Mouse (Mus musculus) neural tube, embryonic 14.5 days (tissue): ENCODE measurements around the gene Olfr846. TPM values are rescaled to one million over a fixed set of nuclear protein-coding genes. Genes with fewer than 3 reads are reported as not detected.

Source experiments
- ATAC-seq: fragments of 200-750 bp; cut with Nextera tagmentation; 2 replicates; pipeline ENCODE4 v1.8.0; 2017; ENCODE audit warnings: low read depth, mild to moderate bottlenecking, moderate TSS enrichment, moderate library complexity
- H3K27ac ChIP-seq: fragments of 300-500 bp; sonication (generic); 2 replicates; pipeline ENCODE4 v1.5.1; 2014; ENCODE audit warnings: low read depth, mild to moderate bottlenecking, control low read depth, low read length, moderate library complexity, mixed read lengths
- H3K27me3 ChIP-seq: fragments of 300-500 bp; sonication (generic); 2 replicates; pipeline ENCODE4 v1.6.1; 2014; ENCODE audit warnings: low read length; ENCODE audit not compliant: control insufficient read depth, insufficient read depth
- H3K36me3 ChIP-seq: fragments of 300-500 bp; sonication (generic); 2 replicates; pipeline ENCODE4 v1.6.1; 2014; ENCODE audit warnings: low read length, mixed read lengths; ENCODE audit not compliant: control insufficient read depth, insufficient read depth
- H3K4me1 ChIP-seq: fragments of 300-500 bp; sonication (generic); 2 replicates; pipeline ENCODE4 v1.6.1; 2014; ENCODE audit warnings: low read length; ENCODE audit not compliant: control insufficient read depth, insufficient read depth
- H3K4me2 ChIP-seq: fragments of 300-500 bp; sonication (generic); 2 replicates; pipeline ENCODE4 v1.6.1; 2014; ENCODE audit warnings: mild to moderate bottlenecking, low read depth, low read length, control low read depth
- H3K4me3 ChIP-seq: fragments of 300-500 bp; sonication (generic); 2 replicates; pipeline ENCODE4 v1.5.1; 2014; ENCODE audit warnings: low read depth, low read length, control low read depth, mixed read lengths
- H3K9ac ChIP-seq: fragments of 300-500 bp; sonication (generic); replicated peaks from 2 replicates; pipeline ENCODE4 v1.6.1; 2014; ENCODE audit warnings: low read depth, mild to moderate bottlenecking, control low read depth, low read length, mixed read lengths
- H3K9me3 ChIP-seq: fragments of 300-500 bp; sonication (generic); 2 replicates; pipeline ENCODE4 v1.6.1; 2016; ENCODE audit warnings: low read length; ENCODE audit not compliant: control insufficient read depth
- WGBS: fragments of 180-500 bp; shearing (Covaris S2); extraction: QIAGEN DNeasy Blood & Tissue Kit; methylation state at CpG from one replicate; pipeline ENCODE4 v1.1.7; 2014; 5-methylcytosine and 5-hydroxymethylcytosine counted together
- polyA plus RNA-seq: library from polyadenylated mRNA; unstranded; fragments of >200 nt; fragmentation: Nextera tagmentation; extraction: Ambion mirVana; gene quantifications from 2 replicates; pipeline ENCODE4 v1.2.1, GENCODE M21; 2014

The Olfr846 gene
- not detected in 2 replicates for polyA plus RNA-seq

DNA sequence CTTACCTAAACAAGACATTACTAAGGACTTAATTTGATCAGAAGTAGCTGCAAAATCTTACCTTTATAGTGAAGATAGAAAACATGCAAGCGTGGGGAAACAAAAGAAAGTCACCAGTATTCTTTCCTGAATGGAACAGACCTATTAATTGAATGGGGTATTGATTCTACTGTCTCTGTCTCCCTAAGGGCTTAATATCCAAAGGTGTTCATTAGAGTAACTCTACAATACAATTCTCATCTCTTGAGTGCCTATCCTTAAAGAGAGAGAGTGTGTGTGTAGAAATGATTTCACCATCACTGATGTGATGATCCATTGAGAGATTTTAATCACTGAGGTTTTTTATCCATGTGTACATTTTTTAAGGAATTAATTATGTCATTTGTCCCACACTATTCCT is at the start of gene Olfr846:
Gene Olfr846, minus strand, starts transcription at position 101 of the 400 bp plus-strand sequence.
- no peak for ATAC-seq
- 57% methylated on average over 1 of the region's 1 CpGs for WGBS
- no peak within 1 kb of the TSS for H3K9ac ChIP-seq
- H3K4me3 ChIP-seq = no peak within 1 kb of the TSS
- no peak within 1 kb of the TSS for H3K27ac ChIP-seq
- no peaks in the 10 kb centered on the region for H3K36me3 ChIP-seq
- no peaks in the 10 kb centered on the region for H3K4me1 ChIP-seq
- no peak within 1 kb of the TSS for H3K4me2 ChIP-seq
- H3K9me3 ChIP-seq = no peaks in the 10 kb centered on the region
- no peaks in the 10 kb centered on the region for H3K27me3 ChIP-seq

DNA sequence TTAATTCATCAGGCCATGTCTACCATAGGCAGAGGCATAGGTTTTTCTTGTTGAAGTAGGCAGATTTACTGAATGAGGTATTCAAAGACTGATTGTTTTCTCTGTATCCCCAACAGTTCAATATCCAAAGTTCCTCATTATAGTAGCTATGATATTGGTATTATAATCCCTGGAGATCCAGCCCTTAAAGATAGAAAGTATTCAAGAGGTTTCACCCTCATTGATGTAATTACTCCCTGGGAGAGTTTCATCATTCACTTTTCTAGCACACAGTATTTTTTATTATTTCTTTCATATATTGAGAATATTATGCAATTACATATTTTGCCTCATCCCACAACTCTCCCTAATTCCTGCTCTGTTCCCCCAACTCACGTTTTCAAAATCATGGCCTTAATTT is 14.8 kb upstream of the Olfr846 start, which contains the start of gene Olfr847:
Gene Olfr847, minus strand, starts transcription at position 101 of the 400 bp plus-strand sequence.
- Histone ChIP-seq H3K4me2 (no peak within 1 kb of the TSS), H3K27ac (no peak within 1 kb of the TSS), H3K4me1 (no peaks in the 10 kb centered on the region), H3K4me3 (no peak within 1 kb of the TSS), H3K36me3 (no peaks in the 10 kb centered on the region), H3K9me3 (peaks cover 3% of the 10 kb centered on the region; the same call in 1 of the 2 replicates), H3K9ac (no peak within 1 kb of the TSS), H3K27me3 (no peaks in the 10 kb centered on the region)
- WGBS = 67% methylated on average over 1 of the region's 1 CpGs
- ATAC-seq = no peak

DNA sequence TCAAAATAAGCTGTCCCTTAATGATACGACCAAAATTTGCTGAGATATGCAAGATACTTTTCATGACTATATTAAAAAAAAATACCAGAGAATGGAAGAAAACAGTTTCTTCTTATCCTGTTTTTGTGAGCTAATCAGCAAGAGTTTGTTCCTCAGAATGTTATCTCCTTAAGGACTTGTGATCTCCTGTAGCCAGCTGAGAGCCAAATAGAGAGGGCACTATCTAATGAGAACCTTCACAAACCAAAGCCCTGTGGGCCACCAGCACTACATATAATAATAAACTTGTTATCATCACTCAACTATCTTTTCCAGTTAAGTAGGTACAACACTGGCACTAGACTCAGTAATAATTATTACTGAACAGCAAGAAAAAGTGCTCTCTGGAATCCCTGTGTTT is 27.6 kb downstream of the Olfr846 start, which contains the start of gene Olfr845:
Gene Olfr845, plus strand, starts transcription at position 301 of the 400 bp plus-strand sequence.
- H3K27ac ChIP-seq = no peak within 1 kb of the TSS
- no peak within 1 kb of the TSS for H3K9ac ChIP-seq
- no peak for ATAC-seq
- no peaks in the 10 kb centered on the region for H3K9me3 ChIP-seq
- H3K4me1 ChIP-seq = no peaks in the 10 kb centered on the region
- no peaks in the 10 kb centered on the region for H3K36me3 ChIP-seq
- H3K27me3 ChIP-seq = no peaks in the 10 kb centered on the region
- 78% methylated on average over 1 of the region's 1 CpGs for WGBS
- no peak within 1 kb of the TSS for H3K4me2 ChIP-seq
- H3K4me3 ChIP-seq = no peak within 1 kb of the TSS

DNA sequence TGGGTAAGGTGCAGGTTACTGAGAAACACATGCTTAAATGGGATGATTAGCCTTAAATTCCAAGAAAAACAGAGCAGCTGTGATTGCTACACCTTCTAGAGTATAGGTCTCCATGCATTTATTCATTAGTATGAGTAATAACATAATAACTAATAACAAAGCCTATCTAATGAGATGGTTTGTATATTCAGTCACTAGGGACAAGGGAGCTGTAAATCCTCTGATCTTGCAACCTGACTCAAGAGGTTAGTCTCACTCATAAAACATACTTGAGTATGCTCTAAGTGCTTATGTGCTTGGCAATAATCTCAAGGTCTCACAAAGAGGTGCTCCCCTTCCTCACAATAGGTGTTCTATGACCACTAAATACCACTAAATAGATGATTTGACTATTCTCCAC is 47.8 kb downstream of the Olfr846 start, which contains the start of gene Olfr844:
Gene Olfr844, plus strand, starts transcription at position 301 of the 400 bp plus-strand sequence.
- Histone ChIP-seq H3K27ac (no peak within 1 kb of the TSS), H3K4me1 (no peaks in the 10 kb centered on the region), H3K9me3 (0 out of 2 replicates have a peak, but pooled peaks cover 3% of the 10 kb centered on the region), H3K4me2 (no peak within 1 kb of the TSS), H3K9ac (no peak within 1 kb of the TSS), H3K4me3 (no peak within 1 kb of the TSS), H3K27me3 (no peaks in the 10 kb centered on the region), H3K36me3 (no peaks in the 10 kb centered on the region)
- ATAC-seq = no peak

Other genes starting within 250 kb of the Olfr846 start
- gene Olfr836, start 243.6 kb downstream of the Olfr846 start, polyA plus RNA-seq = not detected in 2 replicates
- not detected in 2 replicates for gene Olfr837, start 227.7 kb downstream of the Olfr846 start, polyA plus RNA-seq
- gene Olfr839-ps1, start 186.7 kb downstream of the Olfr846 start, polyA plus RNA-seq = not detected in 2 replicates
- gene Olfr843, start 112.0 kb downstream of the Olfr846 start, polyA plus RNA-seq = not detected in 2 replicates
- gene Olfr844, start 47.7 kb downstream of the Olfr846 start, polyA plus RNA-seq = not detected in 2 replicates
- not detected in 2 replicates for gene Olfr845, start 27.5 kb downstream of the Olfr846 start, polyA plus RNA-seq
- gene Olfr847, start 14.7 kb upstream of the Olfr846 start, polyA plus RNA-seq = not detected in 2 replicates
- gene Olfr849, start 76.3 kb upstream of the Olfr846 start, polyA plus RNA-seq = not detected in 2 replicates
- gene Olfr850, start 114.2 kb upstream of the Olfr846 start, polyA plus RNA-seq = not detected in 2 replicates
- not detected in 2 replicates for gene Olfr851, start 129.3 kb upstream of the Olfr846 start, polyA plus RNA-seq
- gene Olfr853, start 177.1 kb upstream of the Olfr846 start, polyA plus RNA-seq = not detected in 2 replicates
- not detected in 2 replicates for gene Olfr854, start 203.4 kb upstream of the Olfr846 start, polyA plus RNA-seq
- not detected in 2 replicates for gene Olfr855, start 218.6 kb upstream of the Olfr846 start, polyA plus RNA-seq